Mouse (Mus musculus) C2C12 (cell line): ENCODE measurements around the gene Lingo3. TPM values are rescaled to one million over a fixed set of nuclear protein-coding genes. Genes with fewer than 3 reads are reported as not detected.

Experiments used
- H3K27me3 ChIP-seq: one replicate; pipeline ENCODE4 v1.6.1; 2011; ENCODE audit not compliant: control insufficient read depth, insufficient read depth, insufficient read length
- H3K36me3 ChIP-seq: one replicate; pipeline ENCODE4 v1.6.1; 2011; ENCODE audit not compliant: control insufficient read depth, insufficient read depth
- H3K4me3 ChIP-seq: one replicate; pipeline ENCODE4 v1.5.1; 2011; ENCODE audit warnings: mild to moderate bottlenecking, control low read depth; ENCODE audit not compliant: poor library complexity, insufficient read depth, severe bottlenecking
- H3K79me2 ChIP-seq: one replicate; pipeline ENCODE4 v1.6.1; 2011; ENCODE audit not compliant: control insufficient read depth, insufficient read depth
- H3K79me3 ChIP-seq: one replicate; pipeline ENCODE4 v1.6.1; 2011; ENCODE audit warnings: low read depth, control low read depth
- H3ac ChIP-seq: one replicate; pipeline ENCODE3; 2011; ENCODE audit warnings: low read depth; ENCODE audit not compliant: control insufficient read depth, insufficient read length
- CEBPB ChIP-seq: IDR thresholded peaks from one replicate; pipeline ENCODE4 v1.6.1; 2011; ENCODE audit warnings: low read depth, mild to moderate bottlenecking, control low read depth, moderate library complexity
- CTCF ChIP-seq: IDR thresholded peaks from one replicate; pipeline ENCODE4 v1.5.1; 2011; ENCODE audit not compliant: control insufficient read depth, insufficient read depth, insufficient read length
- FOSL1 ChIP-seq: IDR thresholded peaks from one replicate; pipeline ENCODE4 v1.8.0; 2011; ENCODE audit warnings: mild to moderate bottlenecking, low read length; ENCODE audit not compliant: poor library complexity, insufficient read depth, severe bottlenecking
- MAX ChIP-seq: IDR thresholded peaks from one replicate; pipeline ENCODE4 v1.6.1; 2011; ENCODE audit warnings: mild to moderate bottlenecking, control low read depth
- MYOD1 ChIP-seq: IDR thresholded peaks from one replicate; pipeline ENCODE4 v1.6.1; 2011; ENCODE audit warnings: low read depth; ENCODE audit not compliant: control insufficient read depth, insufficient read length
- MYOG ChIP-seq: IDR thresholded peaks from one replicate; pipeline ENCODE4 v1.6.1; 2011; ENCODE audit not compliant: control insufficient read depth, insufficient read length; ENCODE audit errors: extremely low read depth
- USF1 ChIP-seq: IDR thresholded peaks from one replicate; pipeline ENCODE4 v1.6.1; 2011; ENCODE audit warnings: low read depth, mild to moderate bottlenecking, control low read depth, moderate library complexity
- polyA plus RNA-seq: library from polyadenylated mRNA; unstranded; fragments of >200 nt; fragmentation: generic; extraction: Trizol; gene quantifications from one replicate; pipeline ENCODE4 v1.2.1, GENCODE M21; 2012; ENCODE audit warnings: missing spikeins

Lingo3 gene
- polyA plus RNA-seq, 1 experiment: 0.05 TPM

DNA sequence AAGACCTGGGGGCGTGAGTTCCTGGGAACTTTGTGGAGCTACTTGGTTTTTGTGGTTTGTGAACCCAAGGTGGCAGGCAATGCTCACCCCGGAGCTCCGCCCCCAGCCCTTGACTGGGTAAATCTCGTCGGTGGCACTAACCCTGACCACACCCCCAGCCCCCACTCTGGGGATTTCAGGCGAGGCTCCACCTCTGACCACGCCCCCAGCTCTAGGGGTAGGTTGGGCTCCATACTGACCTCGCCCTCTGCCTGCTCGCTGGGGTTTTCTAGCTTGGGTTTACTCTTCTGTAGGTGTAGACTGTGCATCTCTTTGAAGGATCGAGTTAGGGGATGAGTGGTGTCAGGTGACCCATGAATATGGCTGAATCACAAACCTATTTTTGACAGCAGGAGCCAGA, 4.7 kb upstream of the Lingo3 start:
- no peak overlapping the region for H3ac ChIP-seq
- peaks cover 6% of the 10 kb centered on the region for H3K79me3 ChIP-seq
- H3K4me3 ChIP-seq: no peak overlapping the region
- peaks cover 20% of the 10 kb centered on the region for H3K27me3 ChIP-seq
- peaks cover 9% of the 10 kb centered on the region for H3K79me2 ChIP-seq
- peaks cover 28% of the 10 kb centered on the region for H3K36me3 ChIP-seq
- TF ChIP-seq USF1 (peak; percentile 20), CTCF (no peak), MAX (no peak), FOSL1 (no peak), CEBPB (no peak)

DNA sequence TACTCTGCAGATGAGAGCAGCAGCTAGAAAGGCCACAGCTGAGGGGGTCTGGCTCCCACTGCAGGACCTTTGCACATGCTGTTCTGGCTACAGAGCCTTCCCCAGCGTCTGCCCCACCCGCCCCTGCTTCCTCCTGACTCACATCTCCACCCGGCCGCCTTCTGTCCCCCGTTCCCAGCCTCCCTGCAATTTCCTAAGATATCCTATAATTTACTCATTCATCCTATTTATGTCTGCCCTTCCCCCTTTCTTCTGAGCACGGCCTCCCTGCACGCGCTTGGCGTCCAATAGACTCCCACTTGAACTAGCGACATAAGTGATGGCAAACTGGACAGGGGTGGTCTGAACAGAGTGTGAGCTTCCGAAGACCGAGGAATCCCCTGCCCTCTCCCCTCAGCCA, 1.9 kb upstream of the Lingo3 start:
- Histone ChIP-seq H3K4me3 (no peak overlapping the region), H3K27me3 (peaks cover 41% of the 10 kb centered on the region), H3ac (no peak overlapping the region), H3K79me3 (no peaks in the 10 kb centered on the region), H3K36me3 (peaks cover 3% of the 10 kb centered on the region), H3K79me2 (no peaks in the 10 kb centered on the region)
- TF ChIP-seq MAX (no peak), MYOG (no peak), CEBPB (no peak)

DNA sequence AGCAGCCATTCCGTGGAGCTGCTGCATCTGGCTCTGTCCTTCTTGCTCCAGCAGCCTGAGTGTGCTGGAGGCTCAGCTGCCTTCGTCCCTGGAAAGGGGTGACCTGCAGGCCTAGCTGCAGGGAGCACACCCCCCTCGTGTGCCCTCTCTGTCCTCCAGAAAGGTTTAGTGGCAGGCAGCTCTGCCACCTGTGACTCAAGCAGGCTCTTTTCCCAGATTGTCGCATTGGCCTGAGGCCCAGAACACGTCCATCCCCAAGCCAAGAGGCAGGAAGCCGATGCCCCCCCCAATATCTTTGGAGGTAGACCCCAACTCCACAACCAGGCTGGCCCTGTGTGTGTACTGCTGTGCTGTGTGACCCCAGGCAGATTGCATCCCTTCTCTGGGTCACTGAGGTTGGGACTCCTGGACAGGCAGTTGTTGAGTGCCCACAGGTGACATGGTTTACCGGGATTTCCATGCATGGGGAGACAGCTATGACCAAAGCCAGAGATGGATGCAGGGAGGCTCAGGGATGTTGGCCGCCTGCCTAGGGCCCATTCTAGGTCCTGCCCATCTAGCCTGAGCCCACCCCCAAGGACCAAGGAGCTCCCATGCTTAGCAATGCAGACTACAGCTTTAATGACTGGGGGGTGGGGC, 1.3 kb upstream of the Lingo3 start:
- Histone ChIP-seq H3ac (no peak overlapping the region), H3K79me2 (no peaks in the 10 kb centered on the region), H3K27me3 (peaks cover 41% of the 10 kb centered on the region), H3K36me3 (no peaks in the 10 kb centered on the region), H3K79me3 (no peaks in the 10 kb centered on the region), H3K4me3 (no peak overlapping the region)
- TF ChIP-seq MYOG: no peak

DNA sequence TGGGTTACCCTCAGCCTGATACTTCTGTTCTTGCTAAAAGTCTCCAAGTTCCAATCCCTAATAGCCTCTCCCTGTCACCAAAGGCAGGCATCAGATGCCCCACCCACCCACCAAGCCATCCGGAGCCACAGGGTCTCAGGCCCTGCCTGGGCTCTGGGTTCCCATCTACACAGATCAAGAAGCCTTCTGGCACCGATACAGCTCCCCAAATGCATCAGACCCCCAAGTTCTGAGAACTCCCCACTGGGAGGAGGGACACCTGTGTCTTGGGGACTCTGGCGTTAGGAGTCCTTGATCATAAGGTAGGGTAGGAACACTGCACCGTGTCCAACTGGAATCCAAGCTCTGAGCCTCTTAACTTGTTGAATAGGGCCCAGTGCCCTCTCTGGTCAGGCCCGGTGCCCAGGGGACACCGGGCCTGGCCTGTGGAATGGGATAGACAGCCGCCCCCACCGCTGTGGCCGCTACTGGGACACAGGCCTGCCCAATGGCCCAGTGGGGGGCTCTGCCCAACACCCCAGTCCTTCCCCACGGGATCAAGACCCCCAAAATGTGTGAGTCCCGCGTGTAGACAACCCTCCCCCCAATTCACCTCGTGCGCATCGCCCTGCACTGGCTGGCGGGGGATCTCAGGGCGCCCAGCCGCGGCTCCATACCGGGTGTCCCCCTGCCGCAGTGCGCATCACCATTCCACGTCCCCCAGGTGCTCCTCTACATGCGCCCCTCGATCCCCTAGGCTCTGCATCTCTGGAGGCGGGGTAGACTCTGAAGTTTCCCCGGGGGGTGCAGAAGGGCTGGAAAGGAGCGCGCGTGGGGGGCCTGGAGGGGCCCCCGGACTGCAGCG, 530 bp downstream of the Lingo3 start:
- H3K79me2 ChIP-seq: no peaks in the 10 kb centered on the region
- H3K4me3 ChIP-seq: no peak overlapping the region
- H3K27me3 ChIP-seq: peaks cover 41% of the 10 kb centered on the region
- no peaks in the 10 kb centered on the region for H3K36me3 ChIP-seq
- TF ChIP-seq USF1: no peak
- TF ChIP-seq CEBPB: no peak
- TF ChIP-seq MYOG: no peak
- TF ChIP-seq MAX: no peak
- TF ChIP-seq MYOD1: no peak
- TF ChIP-seq FOSL1: no peak
- TF ChIP-seq CTCF: no peak
- no peak overlapping the region for H3ac ChIP-seq
- H3K79me3 ChIP-seq: no peaks in the 10 kb centered on the region

DNA sequence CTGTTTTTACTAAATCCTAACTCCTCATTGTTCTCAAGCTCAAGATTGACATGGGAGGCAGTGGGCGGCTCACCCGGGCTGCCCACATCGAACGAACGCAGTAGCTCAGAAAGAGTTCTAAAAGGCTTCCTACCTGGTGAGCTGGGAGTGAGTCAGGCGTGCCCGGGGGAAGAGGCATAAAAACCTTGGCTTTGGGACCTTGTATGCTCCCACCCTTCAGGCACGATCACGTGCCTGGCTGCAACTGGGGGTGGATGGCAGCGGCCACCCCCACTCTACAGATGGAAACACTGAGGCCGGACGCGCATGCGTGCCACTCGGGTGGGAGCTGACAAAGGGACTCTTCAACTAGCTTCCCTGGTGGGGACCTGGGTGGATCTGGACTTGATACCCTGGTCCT, 1.5 kb downstream of the Lingo3 start:
- Histone ChIP-seq H3K4me3 (no peak overlapping the region), H3K27me3 (peaks cover 41% of the 10 kb centered on the region), H3K79me3 (no peaks in the 10 kb centered on the region), H3ac (no peak overlapping the region), H3K79me2 (no peaks in the 10 kb centered on the region), H3K36me3 (no peaks in the 10 kb centered on the region)
- no peak for TF ChIP-seq MAX
- TF ChIP-seq CTCF: no peak
- no peak for TF ChIP-seq USF1
- TF ChIP-seq CEBPB: no peak
- TF ChIP-seq MYOD1: no peak
- no peak for TF ChIP-seq FOSL1
- no peak for TF ChIP-seq MYOG

DNA sequence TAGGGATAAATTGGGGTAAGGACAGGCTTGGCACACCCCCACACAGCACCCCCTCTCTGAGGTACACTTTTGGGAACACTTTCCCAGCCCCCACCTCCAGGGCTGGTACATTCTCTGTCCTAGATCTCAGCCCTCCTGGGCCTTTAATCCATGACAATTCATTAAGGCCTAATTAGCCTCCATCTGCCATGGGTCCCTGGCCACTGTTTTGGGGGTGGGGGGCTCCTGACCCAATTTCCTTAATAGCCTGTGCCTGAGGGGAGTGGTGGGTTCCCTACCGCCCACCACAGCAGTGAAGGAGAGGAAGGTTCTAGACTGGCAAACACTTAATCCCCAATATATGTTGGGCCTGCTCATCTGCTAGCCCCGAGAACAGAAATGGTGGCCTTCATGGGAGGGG, 2.2 kb downstream of the Lingo3 start:
- no peaks in the 10 kb centered on the region for H3K36me3 ChIP-seq
- H3ac ChIP-seq: no peak overlapping the region
- H3K79me3 ChIP-seq: no peaks in the 10 kb centered on the region
- no peak overlapping the region for H3K4me3 ChIP-seq
- H3K27me3 ChIP-seq: peaks cover 41% of the 10 kb centered on the region
- H3K79me2 ChIP-seq: no peaks in the 10 kb centered on the region
- TF ChIP-seq CEBPB (no peak), CTCF (no peak), MYOG (no peak), USF1 (no peak), FOSL1 (no peak), MAX (no peak), MYOD1 (no peak)
